Mouse (Mus musculus): ENCODE data around the gene Olfr972. TPM values are rescaled to one million over a fixed set of nuclear protein-coding genes. Genes with fewer than 3 reads are reported as not detected.
A peak's percentile ranks its signal among the peaks of the same experiment; 100 is the strongest.
"Not testable (repeated sequence)": the region's sequence is repeated elsewhere in the genome, so short reads cannot be mapped to it uniquely, and the experiment has no call there.

Gene Olfr972
- not detected in 2 replicates for polyA plus RNA-seq (2015; fragmentation: Nextera tagmentation; extraction: Ambion mirVana)

GRCm38 (mm10) chr9:39866122-39866521 lies at the start of gene Olfr972:
Olfr972 (plus strand) TSS chr9:39866422.
- H3K9ac ChIP-seq, result no peak within 1 kb of the TSS
- H3K36me3 ChIP-seq, result no peaks in the 10 kb centered on the region
- H3K27ac ChIP-seq, result no peak within 1 kb of the TSS
- H3K4me2 ChIP-seq, result no peak within 1 kb of the TSS
- no peaks in the 10 kb centered on the region for H3K9me3 ChIP-seq
- no peaks in the 10 kb centered on the region for H3K27me3 ChIP-seq
- no peaks in the 10 kb centered on the region for H3K4me1 ChIP-seq (replicated peaks)
- no peak for ATAC-seq (ENCODE audit: low FRiP score)
- H3K4me3 ChIP-seq, result no peak within 1 kb of the TSS
- 73% methylated on average over 2 of the region's 2 CpGs for WGBS

DNA sequence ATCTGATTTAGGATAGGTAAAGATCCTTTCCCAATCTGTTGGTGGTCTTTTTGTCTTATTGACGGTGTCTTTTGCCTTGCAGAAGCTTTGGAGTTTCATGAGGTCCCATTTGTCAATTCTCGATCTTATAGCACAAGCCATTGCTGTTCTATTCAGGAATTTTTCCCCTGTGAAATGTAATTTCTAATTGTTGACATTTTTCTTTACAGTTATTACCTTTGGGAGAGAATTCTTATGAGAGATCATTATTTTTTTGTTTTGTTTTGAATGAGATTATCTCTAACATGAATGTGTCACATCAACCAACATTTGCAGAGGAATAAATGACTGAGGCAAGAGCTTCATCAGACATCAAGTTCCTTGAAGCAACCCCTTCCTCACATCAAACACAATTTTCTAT lies 29.6 kb upstream of the Olfr972 start, which contains the start of gene Olfr971:
Olfr971 (plus strand) TSS at position 301 of the 400 bp plus-strand sequence.
- ATAC-seq (ENCODE audit: low FRiP score); H3K9ac ChIP-seq: not testable (repeated sequence)
- WGBS, result 100% methylated on average over 2 of the region's 2 CpGs

DNA sequence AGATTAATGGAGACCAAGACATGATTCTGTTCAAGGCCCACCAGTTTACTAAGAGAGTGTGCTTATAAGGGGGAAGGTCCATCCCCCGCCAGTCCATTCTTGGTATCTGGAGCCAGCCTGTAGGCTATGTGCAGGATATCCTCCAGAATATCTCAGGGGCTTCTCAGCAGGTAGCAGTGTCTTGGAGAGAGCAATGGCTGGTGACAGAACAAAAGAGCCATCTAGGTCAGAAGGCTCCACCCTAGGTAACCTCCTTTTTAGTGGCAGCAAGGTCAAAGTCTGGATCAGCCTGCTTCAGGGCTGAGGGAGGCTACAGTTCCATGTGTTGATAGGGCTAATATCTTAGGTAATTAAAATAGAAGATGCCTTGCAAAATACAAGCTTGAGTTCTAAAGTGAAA lies 5.8 kb downstream of the Olfr972 start:
- H3K4me3 ChIP-seq; H3K9me3 ChIP-seq; H3K9ac ChIP-seq; H3K4me2 ChIP-seq; H3K27me3 ChIP-seq; ATAC-seq (ENCODE audit: low FRiP score); H3K36me3 ChIP-seq; H3K27ac ChIP-seq; H3K4me1 ChIP-seq (replicated peaks): not testable (repeated sequence)
- 88% methylated on average over 1 of the region's 1 CpGs for WGBS

More for the DNA sequence above, 29.6 kb upstream of the Olfr972 start, which contains the start of gene Olfr971:
- H3K4me2 ChIP-seq; H3K27me3 ChIP-seq; H3K4me1 ChIP-seq (replicated peaks); H3K4me3 ChIP-seq; H3K9me3 ChIP-seq; H3K36me3 ChIP-seq; H3K27ac ChIP-seq: not testable (repeated sequence)

DNA sequence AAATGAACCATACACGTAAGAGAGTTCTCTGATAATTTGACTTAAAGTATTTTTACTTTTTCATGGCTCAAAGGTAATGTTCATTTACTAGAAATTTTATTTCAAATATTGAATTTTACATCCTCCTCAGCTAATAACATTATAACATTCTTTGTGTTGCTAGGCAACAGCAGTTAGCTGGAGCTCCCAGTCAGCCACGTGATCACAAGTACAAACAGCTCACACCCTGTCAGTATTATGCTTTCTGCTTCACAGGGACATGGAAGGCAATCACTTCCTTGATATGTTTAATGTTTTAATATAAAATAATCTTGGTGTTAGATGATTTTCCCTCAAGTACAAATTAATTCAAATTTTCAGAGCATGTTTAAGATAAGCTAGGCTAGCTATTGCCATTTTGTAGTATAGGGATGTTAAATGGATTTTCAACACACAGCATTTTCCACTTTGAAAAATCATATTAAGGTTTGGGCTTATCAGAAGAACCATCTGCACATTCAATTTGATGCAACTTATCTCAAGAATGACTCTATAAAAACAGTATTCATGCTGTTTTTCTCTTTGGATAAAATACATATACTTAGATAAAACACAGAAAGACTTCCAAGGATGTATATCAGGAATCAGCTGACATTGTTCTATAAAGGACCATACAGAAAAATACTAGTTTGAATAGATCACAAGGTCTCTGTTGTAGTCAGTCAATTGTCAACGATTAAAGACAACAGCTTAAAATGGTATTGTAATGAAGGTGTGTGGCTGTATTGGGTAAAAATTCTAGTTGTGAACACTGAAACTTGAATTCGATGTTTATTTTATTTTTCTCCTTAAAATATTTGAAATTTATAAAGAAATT lies 11.5 kb downstream of the Olfr972 start:
- not testable (repeated sequence) for H3K27ac ChIP-seq; H3K9me3 ChIP-seq; H3K4me3 ChIP-seq; H3K9ac ChIP-seq; H3K4me2 ChIP-seq; H3K27me3 ChIP-seq; H3K36me3 ChIP-seq; H3K4me1 ChIP-seq (replicated peaks)
- peak; percentile 87 for ATAC-seq (ENCODE audit: low FRiP score)
- WGBS, result no CpG with 5 or more reads among the region's 4 CpGs

DNA sequence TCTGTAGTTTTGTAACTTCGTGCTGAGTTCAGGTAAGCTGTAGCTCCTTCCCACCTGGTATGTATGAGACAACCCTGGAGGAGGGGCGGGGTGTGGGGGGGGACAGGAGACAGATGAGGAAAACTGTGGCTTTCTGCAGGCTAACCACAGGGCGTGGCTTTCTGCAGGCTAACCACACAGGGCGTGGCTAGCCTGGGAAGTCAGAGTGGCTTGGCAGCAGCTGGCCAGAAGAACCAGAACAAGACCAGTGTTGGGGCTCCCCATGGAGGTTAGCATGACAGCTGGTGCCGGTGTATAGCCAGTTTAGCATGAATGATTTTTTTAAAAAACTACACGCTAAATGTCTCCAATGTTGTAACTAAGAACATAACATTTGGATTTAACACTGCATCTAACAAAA lies 38.9 kb downstream of the Olfr972 start:
- Histone ChIP-seq H3K27me3 (no peaks in the 10 kb centered on the region), H3K4me1 (replicated peaks) (no peaks in the 10 kb centered on the region), H3K4me2 (no peak overlapping the region), H3K4me3 (no peak overlapping the region), H3K36me3 (no peaks in the 10 kb centered on the region), H3K9ac (no peak overlapping the region), H3K9me3 (no peaks in the 10 kb centered on the region), H3K27ac (no peak overlapping the region)
- 77% methylated on average over 6 of the region's 6 CpGs for WGBS
- ATAC-seq (ENCODE audit: low FRiP score), result no peak

- WGBS, result 80% methylated on average over 2 of the region's 2 CpGs
- ATAC-seq (ENCODE audit: low FRiP score), result no peak
- Histone ChIP-seq H3K36me3 (no peaks in the 10 kb centered on the region), H3K9ac (no peak within 1 kb of the TSS), H3K4me1 (replicated peaks) (no peaks in the 10 kb centered on the region), H3K27me3 (no peaks in the 10 kb centered on the region), H3K27ac (no peak within 1 kb of the TSS), H3K4me3 (no peak within 1 kb of the TSS), H3K9me3 (no peaks in the 10 kb centered on the region), H3K4me2 (no peak within 1 kb of the TSS)
These were observed 40.8 kb downstream of the Olfr972 start, which contains the start of gene Olfr229 for GRCm38 (mm10) chr9:39907036-39907435. Olfr229 (plus strand) TSS chr9:39907336.

GRCm38 (mm10) chr9:39909939-39910338 lies 43.7 kb downstream of the Olfr972 start:
- 93% methylated on average over 3 of the region's 3 CpGs for WGBS
- H3K4me1 ChIP-seq (replicated peaks), result no peaks in the 10 kb centered on the region

More at GRCm38 (mm10) chr9:39909939-39910338, 43.7 kb downstream of the Olfr972 start:
- Histone ChIP-seq H3K9me3 (no peaks in the 10 kb centered on the region), H3K27me3 (no peaks in the 10 kb centered on the region), H3K4me3 (no peak overlapping the region), H3K36me3 (no peaks in the 10 kb centered on the region), H3K9ac (no peak overlapping the region), H3K4me2 (no peak overlapping the region), H3K27ac (no peak overlapping the region)
- no peak for ATAC-seq (ENCODE audit: low FRiP score)

Other genes starting within 250 kb of the Olfr972 start
- not detected in 2 replicates for gene Olfr960, start 245.0 kb upstream of the Olfr972 start, polyA plus RNA-seq (2015; fragmentation: Nextera tagmentation; extraction: Ambion mirVana)
- gene Olfr961, start 221.3 kb upstream of the Olfr972 start, polyA plus RNA-seq (2015; fragmentation: Nextera tagmentation; extraction: Ambion mirVana), result not detected in 2 replicates
- gene Olfr963, start 199.2 kb upstream of the Olfr972 start, polyA plus RNA-seq (2015; fragmentation: Nextera tagmentation; extraction: Ambion mirVana), result not detected in 2 replicates
- gene Olfr149, start 159.3 kb upstream of the Olfr972 start, polyA plus RNA-seq (2015; fragmentation: Nextera tagmentation; extraction: Ambion mirVana), result not detected in 2 replicates
- gene Olfr965, start 155.1 kb upstream of the Olfr972 start, polyA plus RNA-seq (2015; fragmentation: Nextera tagmentation; extraction: Ambion mirVana), result not detected in 2 replicates
- not detected in 2 replicates for gene Olfr150, start 135.4 kb upstream of the Olfr972 start, polyA plus RNA-seq (2015; fragmentation: Nextera tagmentation; extraction: Ambion mirVana)
- not detected in 2 replicates for gene Olfr967, start 120.2 kb upstream of the Olfr972 start, polyA plus RNA-seq (2015; fragmentation: Nextera tagmentation; extraction: Ambion mirVana)
- not detected in 2 replicates for gene Olfr968, start 83.2 kb upstream of the Olfr972 start, polyA plus RNA-seq (2015; fragmentation: Nextera tagmentation; extraction: Ambion mirVana)
- not detected in 2 replicates for gene Olfr969, start 75.5 kb upstream of the Olfr972 start, polyA plus RNA-seq (2015; fragmentation: Nextera tagmentation; extraction: Ambion mirVana)
- not detected in 2 replicates for gene Olfr970, start 57.6 kb upstream of the Olfr972 start, polyA plus RNA-seq (2015; fragmentation: Nextera tagmentation; extraction: Ambion mirVana)
- gene Olfr971, start 29.5 kb upstream of the Olfr972 start, polyA plus RNA-seq (2015; fragmentation: Nextera tagmentation; extraction: Ambion mirVana), result not detected in 2 replicates
- not detected in 2 replicates for gene Olfr229, start 40.9 kb downstream of the Olfr972 start, polyA plus RNA-seq (2015; fragmentation: Nextera tagmentation; extraction: Ambion mirVana)
- gene Olfr974, start 71.1 kb downstream of the Olfr972 start, polyA plus RNA-seq (2015; fragmentation: Nextera tagmentation; extraction: Ambion mirVana), result not detected in 2 replicates
- gene Olfr975, start 85.6 kb downstream of the Olfr972 start, polyA plus RNA-seq (2015; fragmentation: Nextera tagmentation; extraction: Ambion mirVana), result 0.06 TPM in 1 of 2 replicates, not detected in the other
- gene Olfr976, start 94.7 kb downstream of the Olfr972 start, polyA plus RNA-seq (2015; fragmentation: Nextera tagmentation; extraction: Ambion mirVana), result not detected in 2 replicates
- not detected in 2 replicates for gene Olfr978, start 125.7 kb downstream of the Olfr972 start, polyA plus RNA-seq (2015; fragmentation: Nextera tagmentation; extraction: Ambion mirVana)
- gene Olfr979, start 137.0 kb downstream of the Olfr972 start, polyA plus RNA-seq (2015; fragmentation: Nextera tagmentation; extraction: Ambion mirVana), result not detected in 2 replicates
- gene Olfr980, start 143.2 kb downstream of the Olfr972 start, polyA plus RNA-seq (2015; fragmentation: Nextera tagmentation; extraction: Ambion mirVana), result not detected in 2 replicates
- not detected in 2 replicates for gene Olfr981, start 155.0 kb downstream of the Olfr972 start, polyA plus RNA-seq (2015; fragmentation: Nextera tagmentation; extraction: Ambion mirVana)
- gene Olfr982, start 207.4 kb downstream of the Olfr972 start, polyA plus RNA-seq (2015; fragmentation: Nextera tagmentation; extraction: Ambion mirVana), result not detected in 2 replicates
- not detected in 2 replicates for gene Olfr983, start 227.2 kb downstream of the Olfr972 start, polyA plus RNA-seq (2015; fragmentation: Nextera tagmentation; extraction: Ambion mirVana)
- gene Olfr984, start 247.8 kb downstream of the Olfr972 start, polyA plus RNA-seq (2015; fragmentation: Nextera tagmentation; extraction: Ambion mirVana), result not detected in 2 replicates